Mouse (Mus musculus): ENCODE measurements at regions not wholly inside any gene's neighbourhood (a gene's known extent, or its start where the extent isn't known, plus 50 kb on each side); places are given as distances from the start of the nearest gene placed in this dataset.

GRCm38 (mm10) chr1:125165226-125165625 is 270.3 kb downstream of the Actr3 start:
- ChIA-PET POLR2A (no interaction called here), CTCF (no interaction called here)

DNA sequence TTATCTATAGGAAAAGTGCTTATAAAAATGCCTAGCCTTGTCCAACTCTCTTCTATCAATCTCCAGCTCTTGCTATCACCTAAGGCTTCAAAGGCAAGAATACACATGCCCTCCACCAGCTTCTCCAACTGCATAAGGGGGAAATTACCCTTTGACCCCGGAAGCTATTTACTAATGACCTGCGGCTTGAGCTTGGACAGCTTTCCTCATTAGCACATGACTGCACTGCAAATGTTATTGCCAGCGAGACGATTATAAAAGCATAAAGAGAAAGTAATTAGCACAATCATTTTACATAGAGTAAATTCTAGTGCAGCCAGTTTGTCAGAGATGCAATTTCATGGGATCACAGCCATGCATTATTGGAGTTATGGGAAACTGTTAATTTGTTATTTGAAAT is 277.0 kb downstream of the Actr3 start:
- ChIA-PET CTCF (interaction anchor here in 1 of 4 experiments (0.9 kb wide), 1 partner anchor 441 kb away, joined by 3 read pairs; no protein-coding TSS in a partner anchor), POLR2A (no interaction called here)

DNA sequence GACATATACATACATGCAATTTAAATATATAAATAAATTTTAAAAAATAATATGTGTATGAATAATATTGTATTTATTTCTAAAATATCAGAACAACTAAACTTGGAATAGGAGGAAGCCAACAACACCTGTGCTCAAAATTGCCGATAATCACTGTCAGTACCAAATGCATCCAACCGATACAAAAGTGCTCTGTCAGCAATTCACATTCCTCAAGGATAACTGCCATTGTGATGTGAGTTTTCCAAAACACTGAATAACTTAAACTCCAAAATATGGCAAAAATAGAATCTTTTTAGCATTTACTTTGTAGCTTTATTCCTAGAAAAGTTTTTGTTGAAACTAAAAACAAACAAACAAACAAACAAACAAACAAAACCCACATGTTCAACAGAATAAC is 279.4 kb downstream of the Actr3 start:
- ChIA-PET POLR2A (interaction anchor here in 1 of 4 experiments (0.6 kb wide), 1 partner anchor 13 kb away, joined by 3 read pairs; no protein-coding TSS in a partner anchor), CTCF (no interaction called here)

DNA sequence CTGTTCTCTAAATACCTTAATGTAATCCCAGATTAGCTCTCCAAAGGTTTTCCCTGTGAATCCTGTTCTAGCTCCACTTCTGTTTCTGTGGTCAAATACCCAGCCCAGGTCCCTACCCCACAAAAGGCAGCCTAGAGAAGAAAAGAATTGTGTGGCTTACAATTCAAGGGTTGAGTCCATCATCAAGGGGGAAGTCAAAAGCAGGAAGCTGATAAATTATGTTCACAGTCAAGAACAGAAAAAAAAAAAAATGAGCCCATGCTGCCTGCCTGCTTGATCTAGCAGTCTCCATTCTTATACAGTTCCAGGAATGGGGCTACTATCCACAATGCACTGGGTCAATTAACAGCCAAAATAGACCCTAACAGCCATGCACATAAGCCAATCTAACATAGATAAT is 285.7 kb downstream of the Actr3 start:
- ChIA-PET CTCF (no interaction called here), POLR2A (no interaction called here)

DNA sequence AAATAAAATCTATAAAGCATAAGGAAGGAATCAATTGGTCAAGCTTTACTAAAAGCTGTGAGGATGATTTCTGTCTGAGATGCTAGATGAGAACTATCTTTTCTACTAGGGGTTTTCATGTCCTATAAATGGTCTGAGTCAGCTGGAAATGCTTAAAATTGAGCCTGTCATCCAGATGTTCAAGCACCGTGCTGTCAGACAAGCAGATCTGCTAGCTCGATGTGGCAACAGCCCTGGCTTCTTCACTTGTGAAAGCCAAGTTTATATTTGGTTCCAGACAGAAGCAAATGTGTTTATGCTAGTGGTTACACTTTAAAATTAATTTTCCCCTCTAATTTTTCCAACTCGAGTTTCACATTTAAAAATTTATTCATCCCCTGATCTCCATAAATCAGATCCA is 311.7 kb downstream of the Actr3 start:
- ChIA-PET CTCF (no interaction called here), POLR2A (no interaction called here)

GRCm38 (mm10) chr1:125100596-125100995 is 334.9 kb downstream of the Actr3 start:
- CTCF ChIA-PET, result interaction anchor here in 1 of 4 experiments (0.6 kb wide), 1 partner anchor 215 kb away, joined by 6 read pairs; no protein-coding TSS in a partner anchor
- POLR2A ChIA-PET, result no interaction called here

GRCm38 (mm10) chr1:125084906-125085305 is 350.6 kb downstream of the Actr3 start:
- CTCF ChIA-PET, result no interaction called here
- POLR2A ChIA-PET, result no interaction called here

DNA sequence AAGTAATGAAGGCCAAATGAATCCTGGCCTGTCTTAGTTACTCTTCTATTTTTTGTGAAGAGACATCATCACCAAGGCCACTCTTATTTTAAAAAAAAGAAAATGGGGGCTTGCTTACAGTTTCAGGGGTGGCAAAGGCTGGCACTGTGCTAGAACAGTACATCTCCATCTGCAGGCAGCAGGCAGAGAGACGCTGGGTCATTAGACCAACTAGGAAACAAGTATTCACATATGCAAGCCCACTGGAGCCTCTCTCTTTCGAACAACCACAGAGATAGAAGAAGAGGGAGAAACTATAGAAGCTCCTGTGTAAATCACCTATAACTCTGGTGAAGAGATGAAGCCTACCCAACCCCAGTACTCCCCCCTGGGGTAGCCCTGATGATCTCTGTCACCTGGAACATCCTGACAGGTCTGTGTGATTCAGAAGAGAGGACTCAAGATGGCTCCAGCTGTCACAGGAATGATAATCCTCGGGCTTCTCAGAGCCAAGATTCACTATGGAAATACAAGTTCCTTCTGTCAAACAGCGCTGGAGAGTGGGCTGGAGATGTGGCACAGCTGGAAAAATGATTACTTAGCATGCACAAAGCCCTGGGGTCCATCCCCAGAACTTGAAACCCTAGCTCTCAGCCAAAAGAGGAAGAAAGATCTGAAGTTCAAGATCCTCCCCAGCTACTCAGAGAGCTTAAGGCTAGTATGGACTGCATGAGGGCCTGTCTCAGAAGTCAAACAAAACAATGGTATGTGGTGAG is 395.8 kb downstream of the Actr3 start:
- POLR2A ChIA-PET, result interaction anchor here in 1 of 4 experiments (0.7 kb wide), 1 partner anchor 629 kb away, joined by 3 read pairs; no protein-coding TSS in a partner anchor
- CTCF ChIA-PET, result no interaction called here

GRCm38 (mm10) chr1:125013301-125013700 is 422.2 kb downstream of the Actr3 start:
- ChIA-PET CTCF (interaction anchor here in 1 of 4 experiments (0.6 kb wide), 1 partner anchor 140 kb away, joined by 3 read pairs; no protein-coding TSS in a partner anchor), POLR2A (no interaction called here)

DNA sequence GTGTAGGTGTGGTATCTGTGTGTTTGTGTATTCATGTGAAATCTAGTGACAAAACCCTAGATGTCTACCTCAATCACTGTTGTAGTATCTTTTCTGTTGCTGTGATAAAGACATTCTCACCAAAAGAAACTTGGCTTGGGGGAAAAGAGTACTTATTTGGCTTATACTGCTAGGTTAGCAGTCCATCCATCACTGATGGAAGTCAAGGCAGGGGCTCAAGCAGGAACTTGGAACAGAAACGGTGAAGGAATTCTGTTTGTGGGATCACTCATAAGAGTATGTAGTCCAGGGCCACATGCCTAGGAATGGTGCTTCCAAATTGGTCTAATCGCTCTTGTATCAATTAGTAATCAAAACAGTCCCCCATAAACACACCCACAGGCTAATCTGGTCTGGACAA is 423.6 kb downstream of the Actr3 start:
- CTCF ChIA-PET, result no interaction called here
- POLR2A ChIA-PET, result no interaction called here

- CTCF ChIA-PET, result no interaction called here
- POLR2A ChIA-PET, result no interaction called here
These were observed 437.9 kb downstream of the Actr3 start for GRCm38 (mm10) chr1:124997577-124997976.

DNA sequence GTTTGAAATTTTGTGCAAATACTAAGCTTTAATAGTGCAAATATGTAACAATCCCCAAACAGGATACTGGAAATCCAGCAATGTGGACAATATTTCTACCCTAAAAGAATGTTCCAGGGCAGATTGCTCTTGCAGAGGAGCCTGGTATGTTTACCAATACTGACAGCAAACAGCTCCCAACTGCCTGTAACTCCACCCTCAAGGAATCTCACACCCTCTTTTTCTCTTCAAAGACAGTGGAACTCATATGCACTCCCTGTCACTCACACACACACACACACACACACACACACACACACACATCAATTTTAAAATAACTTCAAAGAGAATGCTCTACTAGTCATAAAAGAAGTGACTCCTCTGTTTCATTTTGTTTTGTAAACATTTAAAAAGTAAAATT is 484.7 kb downstream of the Actr3 start:
- POLR2A ChIA-PET, result no interaction called here

GRCm38 (mm10) chr1:124904373-124904772 is 531.2 kb downstream of the Actr3 start:
- ChIA-PET POLR2A (interaction anchor here in 1 of 4 experiments (0.7 kb wide), 1 partner anchor 69 kb away, joined by 5 read pairs; no protein-coding TSS in a partner anchor), CTCF (no interaction called here)

More for the DNA sequence above, 484.7 kb downstream of the Actr3 start:
- CTCF ChIA-PET, result interaction anchor here in 1 of 4 experiments (0.6 kb wide), 1 partner anchor 469 kb away, joined by 4 read pairs; no protein-coding TSS in a partner anchor

DNA sequence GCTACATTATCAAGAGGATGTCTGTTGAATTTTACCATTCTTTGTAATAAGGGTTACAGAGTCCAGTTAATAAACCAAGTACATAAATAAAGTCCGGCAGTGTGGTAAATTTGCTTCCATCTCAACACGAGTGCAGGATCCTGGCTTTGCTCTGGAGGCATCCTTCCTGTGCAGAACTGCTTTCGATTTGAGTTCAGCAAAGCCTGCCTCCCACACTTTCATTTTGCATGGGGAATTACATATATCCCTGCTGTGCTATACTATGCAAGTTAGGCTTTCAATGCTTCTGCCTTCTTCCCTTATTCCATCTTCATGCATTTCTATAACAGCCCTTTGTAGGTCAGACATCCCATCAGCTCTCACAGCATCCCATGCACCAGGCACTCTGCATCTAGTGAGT is 564.4 kb downstream of the Actr3 start:
- POLR2A ChIA-PET, result no interaction called here
- CTCF ChIA-PET, result no interaction called here

GRCm38 (mm10) chr1:124866248-124866647 is 569.3 kb downstream of the Actr3 start:
- CTCF ChIA-PET, result no interaction called here
- POLR2A ChIA-PET, result no interaction called here

DNA sequence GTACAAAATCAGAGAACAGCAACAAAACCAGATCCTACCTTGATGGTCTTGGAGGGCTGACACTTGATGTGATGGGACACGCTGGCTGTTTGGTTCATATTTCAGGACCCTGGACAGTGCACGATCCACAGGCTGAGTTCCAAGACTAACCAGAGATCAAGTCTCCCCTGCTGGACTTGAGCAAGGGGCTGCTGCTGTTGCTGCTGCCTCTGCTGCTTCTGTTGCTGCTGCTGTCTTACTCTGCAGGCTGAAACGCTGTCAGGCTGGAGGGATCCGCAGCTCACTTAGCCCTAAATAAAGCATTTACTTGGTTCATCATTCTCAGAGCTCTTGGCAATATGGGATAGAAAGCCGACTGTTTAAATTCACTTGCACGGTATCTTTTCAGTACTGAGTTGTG is 589.8 kb downstream of the Actr3 start:
- ChIA-PET POLR2A (interaction anchor here in 1 of 4 experiments (0.6 kb wide), 1 partner anchor 377 kb away, joined by 4 read pairs; no protein-coding TSS in a partner anchor), CTCF (no interaction called here)

DNA sequence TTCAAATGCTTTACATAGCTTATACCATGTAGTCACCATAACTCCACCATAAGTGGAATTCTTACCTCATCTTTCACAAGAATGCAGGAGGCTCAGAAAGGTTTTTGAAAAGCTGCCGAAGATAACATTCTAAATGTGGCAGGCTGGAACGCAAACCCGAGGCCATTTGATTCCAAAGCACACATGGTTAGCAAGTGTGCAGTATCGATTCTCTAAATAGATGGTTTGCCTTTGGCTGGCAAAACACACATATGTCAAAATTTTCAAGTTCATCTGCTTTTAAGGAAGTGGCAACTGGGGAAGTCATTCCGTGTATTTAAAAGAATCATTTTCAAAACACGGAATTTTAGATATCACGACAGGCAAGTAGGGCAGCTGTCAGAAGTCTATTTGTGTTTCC is 609.8 kb downstream of the Actr3 start:
- POLR2A ChIA-PET, result no interaction called here
- CTCF ChIA-PET, result no interaction called here

DNA sequence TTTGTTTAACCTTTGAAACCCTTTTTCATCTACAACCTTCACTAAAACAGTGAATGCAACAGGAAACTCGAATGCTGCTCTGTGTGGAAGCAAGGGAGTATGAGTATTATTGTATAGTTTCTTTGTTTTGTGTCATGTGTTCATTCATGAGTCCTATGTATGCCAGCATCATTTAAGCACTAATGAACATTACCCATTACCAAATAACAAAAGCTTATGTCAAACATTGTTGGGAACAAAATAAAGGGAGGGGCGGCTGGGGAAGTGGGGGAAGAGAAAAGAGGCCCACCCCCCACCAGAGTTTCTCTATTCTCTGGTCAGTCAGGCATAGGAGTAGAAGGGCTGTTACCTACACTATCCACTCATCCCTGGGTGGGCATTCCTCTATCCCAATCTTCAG is 642.5 kb downstream of the Actr3 start:
- POLR2A ChIA-PET, result interaction anchor here in 1 of 4 experiments (0.7 kb wide), 2 partner anchors 26 to 54 kb away, joined by 3 to 4 read pairs; no protein-coding TSS in a partner anchor
- CTCF ChIA-PET, result no interaction called here

DNA sequence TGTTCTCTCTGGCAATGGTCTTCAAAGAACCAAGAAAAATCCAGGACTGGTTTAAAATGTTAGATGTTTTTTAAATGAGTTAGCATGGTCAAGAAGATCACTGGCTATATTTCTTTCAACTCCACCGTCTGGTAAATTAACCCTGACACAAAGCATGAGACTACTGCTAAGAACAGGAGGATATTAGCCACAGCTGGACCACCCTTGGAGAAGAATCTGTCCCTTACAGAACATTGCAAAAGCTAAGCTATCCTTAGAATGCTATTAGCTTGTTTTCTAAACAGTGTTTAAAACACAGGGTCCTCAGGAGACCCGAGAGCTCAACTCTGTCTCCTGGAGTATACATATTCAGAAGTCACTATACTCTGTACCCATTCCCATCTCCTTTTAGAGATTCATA is 644.9 kb downstream of the Actr3 start:
- CTCF ChIA-PET, result no interaction called here
- POLR2A ChIA-PET, result no interaction called here

DNA sequence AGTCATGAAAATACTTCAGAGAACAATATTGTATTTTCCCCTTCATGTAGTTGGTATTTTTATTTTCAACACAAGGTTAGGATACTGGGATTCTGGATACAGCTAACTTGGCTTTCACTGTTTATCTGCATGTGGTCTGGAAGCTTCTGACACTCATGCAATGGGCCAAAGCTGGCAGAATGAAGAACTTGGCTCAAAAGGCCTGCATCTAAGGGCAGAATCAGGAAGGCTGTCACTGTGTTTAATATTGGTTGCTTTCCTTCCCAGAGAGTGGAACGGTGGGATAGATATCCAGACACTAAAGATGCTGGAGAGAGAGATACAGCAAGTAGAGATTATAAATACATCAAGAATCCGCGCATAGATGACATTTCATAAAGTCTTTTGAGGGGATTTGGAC is 645.4 kb downstream of the Actr3 start:
- ChIA-PET CTCF (interaction anchor here in 1 of 4 experiments (1.3 kb wide), 1 partner anchor 72 kb away, joined by 4 read pairs; no protein-coding TSS in a partner anchor), POLR2A (no interaction called here)

DNA sequence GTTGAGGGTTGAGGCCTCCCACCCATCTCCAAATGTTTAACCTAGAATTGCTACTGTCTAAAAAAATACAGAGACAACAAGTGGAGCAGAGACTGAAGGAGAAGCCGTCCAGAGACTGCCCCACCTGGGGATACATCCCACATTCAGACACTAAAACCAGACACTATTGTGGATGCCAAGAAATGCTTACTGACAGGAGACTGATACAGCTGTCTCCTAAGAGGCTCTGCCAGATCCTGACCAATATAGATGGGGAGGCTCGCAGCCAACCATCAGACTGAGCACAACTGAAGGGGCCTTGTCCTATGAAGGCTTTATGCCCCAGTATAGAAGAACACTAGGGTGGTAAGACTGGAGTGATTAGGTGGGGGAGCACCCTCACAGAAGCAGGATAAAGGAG is 652.5 kb downstream of the Actr3 start:
- ChIA-PET CTCF (no interaction called here), POLR2A (no interaction called here)

DNA sequence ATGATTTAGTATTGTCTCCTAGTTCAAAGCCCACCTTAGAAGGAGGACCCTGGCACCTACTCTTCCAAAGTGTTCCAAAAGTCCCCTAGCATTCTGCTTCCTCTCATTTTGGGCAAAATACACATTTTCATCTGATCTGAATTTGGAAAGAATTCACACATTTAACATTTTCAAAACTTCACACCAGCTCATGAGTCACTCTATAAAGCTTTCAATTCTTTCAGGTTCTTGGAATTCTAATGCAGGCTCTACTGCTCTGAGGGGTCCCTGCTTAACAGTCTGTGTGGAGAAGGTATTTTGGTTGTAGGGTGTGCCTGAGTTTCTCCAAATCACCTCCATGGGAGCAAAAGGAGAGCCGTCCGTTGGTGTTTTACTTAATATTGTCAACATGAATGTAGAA is 657.8 kb downstream of the Actr3 start:
- ChIA-PET POLR2A (no interaction called here), CTCF (no interaction called here)

All from embryonic stem cell, embryonic (primary cell).